Mouse (Mus musculus): ENCODE results near the gene Gtf2h4.

GRCm38 (mm10) chr17:35695289-35695688 is 21.8 kb upstream of the Gtf2h4 start:
- TF ChIP-seq CTCF (IDR thresholded peaks at IDR 0.05; ENCODE audit: control insufficient read depth, insufficient read depth, insufficient read length) = no peak
- TF ChIP-seq MAX (IDR thresholded peaks at IDR 0.05) = no peak
- no peak for TF ChIP-seq FOSL1 (IDR thresholded peaks at IDR 0.05; ENCODE audit: insufficient read depth, low read length, poor library complexity, severe bottlenecking)

All from C2C12 (cell line).